Mouse (Mus musculus) neural tube, embryonic 13.5 days (tissue): ENCODE results near the gene Prrx2. TPM values are rescaled to one million over a fixed set of nuclear protein-coding genes. Genes with fewer than 3 reads are reported as not detected.
A peak's percentile ranks its signal among the peaks of the same experiment; 100 is the strongest.

Experiments used
- ATAC-seq: fragments of 200-750 bp; cut with Nextera tagmentation; 2 replicates; pipeline ENCODE4 v1.8.0; 2017; ENCODE audit warnings: low read depth, mild to moderate bottlenecking, moderate TSS enrichment, moderate library complexity
- H3K27ac ChIP-seq: fragments of 300-500 bp; sonication (generic); replicated peaks from 2 replicates; pipeline ENCODE4 v1.5.1; 2015; ENCODE audit warnings: moderate library complexity, mild to moderate bottlenecking, inconsistent platforms
- H3K27me3 ChIP-seq: fragments of 300-500 bp; sonication (generic); 2 replicates; pipeline ENCODE4 v1.6.1; 2015; ENCODE audit warnings: mild to moderate bottlenecking, inconsistent platforms
- H3K36me3 ChIP-seq: fragments of 300-500 bp; sonication (generic); 2 replicates; pipeline ENCODE4 v1.6.1; 2015; ENCODE audit warnings: mild to moderate bottlenecking, inconsistent platforms
- H3K4me1 ChIP-seq: fragments of 300-500 bp; sonication (generic); replicated peaks from 2 replicates; pipeline ENCODE4 v1.6.1; 2015; ENCODE audit warnings: inconsistent platforms
- H3K4me2 ChIP-seq: fragments of 300-500 bp; sonication (generic); 2 replicates; pipeline ENCODE4 v1.6.1; 2015; ENCODE audit warnings: inconsistent platforms, mild to moderate bottlenecking, moderate library complexity
- H3K4me3 ChIP-seq: fragments of 300-500 bp; sonication (generic); 2 replicates; pipeline ENCODE4 v1.5.1; 2015; ENCODE audit warnings: mild to moderate bottlenecking, inconsistent platforms
- H3K9ac ChIP-seq: fragments of 300-500 bp; sonication (generic); 2 replicates; pipeline ENCODE4 v1.6.1; 2015; ENCODE audit warnings: moderate library complexity, mild to moderate bottlenecking, inconsistent platforms
- H3K9me3 ChIP-seq: fragments of 300-500 bp; sonication (generic); 2 replicates; pipeline ENCODE4 v1.6.1; 2016; ENCODE audit warnings: inconsistent platforms
- WGBS: fragments of 180-500 bp; shearing (Covaris S2); methylation state at CpG from one replicate; pipeline ENCODE4 v1.1.7; 2015; 5-methylcytosine and 5-hydroxymethylcytosine counted together
- polyA plus RNA-seq: library from polyadenylated mRNA; unstranded; fragments of >200 nt; fragmentation: Nextera tagmentation; extraction: Ambion mirVana; gene quantifications from 2 replicates; pipeline ENCODE4 v1.2.1, GENCODE M21; 2015

The Prrx2 gene
- polyA plus RNA-seq, 1 experiment from 2014 or later: 1.7 TPM

DNA sequence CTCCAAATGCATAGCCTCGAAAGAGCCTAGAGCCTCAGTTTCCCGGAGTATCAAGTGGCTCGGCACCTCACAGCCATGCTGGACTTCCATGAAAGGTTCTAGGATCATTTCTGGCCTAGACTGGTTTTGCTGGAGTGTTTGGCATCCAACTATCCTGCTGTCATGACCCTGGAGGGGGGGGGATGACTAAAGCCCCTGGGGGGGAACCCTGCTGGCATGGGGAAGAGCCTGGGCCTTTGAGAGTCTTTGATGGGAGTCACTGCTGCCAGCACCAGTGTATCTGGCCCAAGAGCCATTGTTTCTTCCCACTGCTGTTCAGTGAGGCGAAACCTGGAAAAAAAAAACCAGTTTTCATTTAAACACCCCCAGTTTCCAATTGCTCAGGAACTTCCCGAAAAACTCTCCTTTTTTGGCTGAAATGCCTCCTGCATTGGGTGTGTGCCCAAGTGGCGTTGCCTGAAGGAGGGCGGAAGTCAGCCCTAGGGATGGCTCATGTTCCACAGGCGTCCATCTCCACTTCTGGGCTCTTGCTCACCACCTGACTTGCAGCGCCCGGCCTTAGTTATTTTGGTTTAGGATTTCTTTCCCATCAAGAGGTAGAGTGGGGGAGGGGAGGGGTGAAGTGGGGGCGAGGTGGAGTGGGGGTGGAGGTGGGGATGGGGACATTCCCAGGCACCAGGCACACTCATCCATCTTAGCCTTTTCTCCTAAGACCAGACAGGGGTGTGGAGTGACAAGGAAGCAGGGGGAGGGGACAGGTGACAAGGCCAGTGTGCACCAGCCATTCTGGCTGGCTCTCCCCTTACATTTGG is 41.1 kb downstream of the Prrx2 start:
- H3K27ac ChIP-seq: no peak overlapping the region
- H3K4me2 ChIP-seq: no peak overlapping the region
- WGBS: 58% methylated on average over 11 of the region's 11 CpGs
- H3K4me1 ChIP-seq: peaks cover 6% of the 10 kb centered on the region
- no peaks in the 10 kb centered on the region for H3K36me3 ChIP-seq
- H3K9ac ChIP-seq: no peak overlapping the region
- H3K9me3 ChIP-seq: no peaks in the 10 kb centered on the region
- no peak overlapping the region for H3K4me3 ChIP-seq
- H3K27me3 ChIP-seq: no peaks in the 10 kb centered on the region
- ATAC-seq: no peak

DNA sequence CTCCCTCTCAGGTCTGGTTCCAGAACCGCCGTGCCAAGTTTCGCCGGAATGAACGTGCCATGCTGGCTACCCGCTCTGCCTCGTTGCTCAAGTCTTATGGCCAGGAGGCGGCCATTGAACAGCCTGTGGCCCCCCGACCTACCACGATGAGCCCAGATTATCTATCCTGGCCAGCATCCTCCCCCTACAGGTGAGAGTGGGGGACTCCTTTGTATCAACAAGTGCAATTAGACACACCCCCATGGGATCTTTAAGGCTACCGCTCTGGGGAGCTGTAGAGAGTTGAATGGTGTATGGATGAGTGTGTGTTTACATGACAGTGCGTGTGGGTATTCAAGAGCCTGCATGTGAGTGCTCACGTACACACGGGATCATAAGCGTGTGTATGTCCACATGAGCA is 44.7 kb downstream of the Prrx2 start:
- H3K27me3 ChIP-seq: no peaks in the 10 kb centered on the region
- H3K9ac ChIP-seq: no peak overlapping the region
- no peak overlapping the region for H3K27ac ChIP-seq
- no peak overlapping the region for H3K4me3 ChIP-seq
- no peaks in the 10 kb centered on the region for H3K9me3 ChIP-seq
- peaks cover 2% of the 10 kb centered on the region for H3K4me1 ChIP-seq
- no peaks in the 10 kb centered on the region for H3K36me3 ChIP-seq
- H3K4me2 ChIP-seq: no peak overlapping the region
- ATAC-seq: no peak
- WGBS: 88% methylated on average over 15 of the region's 15 CpGs

DNA sequence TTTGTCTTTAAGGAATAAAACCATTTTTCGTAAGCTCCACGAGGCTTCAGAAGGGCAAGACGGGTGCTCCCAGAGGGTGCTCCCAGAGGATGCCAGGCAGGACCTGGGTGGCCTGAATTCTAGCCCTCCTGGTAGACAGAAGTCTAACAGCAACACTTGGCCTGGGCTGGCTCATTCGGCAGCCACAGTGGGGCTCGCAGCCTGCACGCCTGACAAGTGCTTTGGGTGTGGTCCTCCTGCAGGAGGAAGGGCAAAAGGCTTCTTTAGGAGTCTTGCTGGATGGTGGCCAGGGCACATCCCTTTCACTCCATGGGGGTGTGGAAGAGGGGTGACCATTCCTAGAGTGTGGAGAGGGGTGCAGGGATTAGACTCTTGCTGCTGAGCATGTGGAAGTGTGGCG is 46.4 kb downstream of the Prrx2 start:
- no peak for ATAC-seq
- Histone ChIP-seq H3K36me3 (no peaks in the 10 kb centered on the region), H3K27ac (no peak overlapping the region), H3K27me3 (no peaks in the 10 kb centered on the region), H3K9me3 (no peaks in the 10 kb centered on the region), H3K4me1 (peaks cover 7% of the 10 kb centered on the region; the same call in 1 of the 2 replicates), H3K4me3 (no peak overlapping the region), H3K4me2 (no peak overlapping the region), H3K9ac (no peak overlapping the region)
- WGBS: 88% methylated on average over 7 of the region's 7 CpGs

DNA sequence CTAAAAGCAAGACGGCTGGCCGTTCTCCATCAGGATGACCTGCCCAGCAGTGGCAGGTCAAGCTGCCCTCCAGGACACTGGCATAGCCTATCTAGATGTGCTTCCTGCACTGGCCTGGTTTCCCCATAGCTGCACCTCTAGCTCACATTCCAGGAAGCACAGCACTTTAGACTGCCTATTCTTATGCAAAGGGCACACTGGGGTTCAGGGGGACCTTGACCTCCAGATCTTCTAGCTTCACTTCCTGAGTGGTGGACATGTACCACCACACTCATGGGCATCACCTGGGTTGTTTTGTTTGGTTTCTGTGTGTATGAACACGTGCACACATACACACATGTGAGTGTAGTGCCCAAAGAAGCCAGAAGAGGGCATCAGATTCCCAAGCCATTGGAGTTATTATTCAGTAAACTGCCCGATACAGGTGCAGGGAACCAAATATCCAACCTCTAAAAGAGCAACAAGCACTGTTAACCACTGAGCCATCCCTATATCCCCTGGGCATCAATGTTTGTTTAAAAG is 50.1 kb downstream of the Prrx2 start:
- Histone ChIP-seq H3K9me3 (no peaks in the 10 kb centered on the region), H3K4me2 (no peak overlapping the region), H3K4me1 (peaks cover 7% of the 10 kb centered on the region; the same call in 1 of the 2 replicates), H3K27ac (no peak overlapping the region), H3K9ac (no peak overlapping the region), H3K36me3 (no peaks in the 10 kb centered on the region), H3K4me3 (no peak overlapping the region), H3K27me3 (no peaks in the 10 kb centered on the region)
- ATAC-seq: no peak
- 91% methylated on average over 4 of the region's 4 CpGs for WGBS

DNA sequence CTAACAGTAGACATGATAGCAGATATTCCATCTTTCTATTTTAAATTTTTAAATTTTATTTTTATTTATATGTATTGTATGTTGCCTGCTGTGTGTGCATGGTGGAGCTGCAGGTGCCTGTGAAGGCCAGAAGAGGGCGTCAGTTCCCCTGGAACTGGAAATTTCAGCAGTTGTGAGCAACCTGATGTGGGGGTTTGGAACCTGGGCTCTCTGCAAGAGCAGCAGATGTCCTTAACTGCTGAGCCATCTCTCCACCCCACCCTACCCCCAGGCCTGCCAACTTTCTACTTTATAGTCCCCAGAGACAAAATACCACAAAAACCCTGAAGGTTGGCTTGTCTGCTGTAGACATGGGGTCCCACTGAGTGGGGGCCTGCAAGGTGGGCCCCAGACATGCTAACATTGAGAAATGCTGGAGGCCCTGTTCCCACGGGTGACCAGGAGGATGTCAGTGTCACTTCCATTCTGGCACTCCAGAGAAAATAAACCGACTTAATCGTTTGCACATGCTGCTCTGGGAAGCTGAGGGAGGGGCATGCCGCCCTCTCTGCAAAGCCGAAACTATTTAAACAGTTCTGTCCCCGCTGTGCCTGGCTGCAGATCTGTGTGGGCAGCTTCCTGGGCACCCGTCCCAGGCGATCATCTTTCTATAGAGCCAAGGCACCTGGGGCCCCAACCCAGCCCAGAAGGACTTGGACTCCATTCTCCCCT is 50.8 kb downstream of the Prrx2 start:
- peak overlapping the region; percentile 54 for H3K27ac ChIP-seq
- no peak overlapping the region for H3K4me3 ChIP-seq
- H3K9me3 ChIP-seq: no peaks in the 10 kb centered on the region
- WGBS: 59% methylated on average over 9 of the region's 9 CpGs
- no peak overlapping the region for H3K9ac ChIP-seq
- H3K4me2 ChIP-seq: no peak overlapping the region
- 0 out of 2 replicates have a peak, but pooled peaks cover 2% of the 10 kb centered on the region for H3K27me3 ChIP-seq
- no peaks in the 10 kb centered on the region for H3K36me3 ChIP-seq
- ATAC-seq: peak; percentile 50; the same call in 1 of the 2 replicates
- peaks cover 7% of the 10 kb centered on the region; the same call in 1 of the 2 replicates for H3K4me1 ChIP-seq

DNA sequence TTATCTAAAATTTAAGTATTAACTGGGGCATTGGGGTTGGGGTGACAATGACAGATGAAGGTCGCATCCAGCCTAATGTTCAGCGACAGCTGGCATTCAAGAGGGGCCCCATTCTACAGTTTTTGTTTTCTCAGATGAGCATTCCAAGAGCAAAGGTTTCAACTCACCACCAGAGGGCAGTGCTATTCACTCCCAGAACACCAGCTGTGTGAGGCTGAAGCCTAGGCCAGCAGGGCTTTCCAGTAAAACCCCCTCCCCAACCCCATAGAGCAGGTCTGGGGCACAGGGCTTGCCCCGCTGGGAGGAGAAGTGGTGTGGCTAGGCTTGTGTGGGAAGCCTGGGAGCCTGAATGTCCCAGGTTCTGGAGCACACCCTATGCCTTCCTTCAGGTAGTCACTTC is 56.2 kb downstream of the Prrx2 start:
- no peaks in the 10 kb centered on the region for H3K36me3 ChIP-seq
- 0 out of 2 replicates have a peak, but pooled peaks cover 2% of the 10 kb centered on the region for H3K27me3 ChIP-seq
- no peak overlapping the region for H3K4me2 ChIP-seq
- no peak for ATAC-seq
- no peak overlapping the region for H3K9ac ChIP-seq
- no peaks in the 10 kb centered on the region for H3K9me3 ChIP-seq
- WGBS: 5% methylated on average over 3 of the region's 3 CpGs
- no peak overlapping the region for H3K27ac ChIP-seq
- H3K4me3 ChIP-seq: no peak overlapping the region
- H3K4me1 ChIP-seq: peaks cover under 1% of the 10 kb centered on the region; the same call in 1 of the 2 replicates

DNA sequence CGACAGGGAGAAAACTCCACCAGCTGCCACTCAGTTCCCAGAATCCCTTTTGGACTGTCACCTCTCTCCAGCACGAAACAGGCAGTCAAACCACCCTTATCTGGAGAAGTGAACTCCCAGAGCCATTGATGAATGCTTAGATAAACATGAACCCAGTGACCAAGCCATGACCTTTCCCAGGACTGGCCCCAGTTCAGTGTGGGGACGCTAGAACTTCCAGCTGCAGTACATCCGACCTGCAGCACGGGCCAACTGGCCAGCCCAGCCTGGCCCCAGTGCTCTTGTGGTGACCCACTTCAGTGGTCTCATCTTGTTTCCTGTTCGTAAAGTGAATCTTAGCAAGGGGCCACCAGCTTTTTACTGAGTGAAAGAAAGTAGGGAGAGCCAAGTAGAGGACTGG is 58.6 kb downstream of the Prrx2 start:
- no peak overlapping the region for H3K27ac ChIP-seq

DNA sequence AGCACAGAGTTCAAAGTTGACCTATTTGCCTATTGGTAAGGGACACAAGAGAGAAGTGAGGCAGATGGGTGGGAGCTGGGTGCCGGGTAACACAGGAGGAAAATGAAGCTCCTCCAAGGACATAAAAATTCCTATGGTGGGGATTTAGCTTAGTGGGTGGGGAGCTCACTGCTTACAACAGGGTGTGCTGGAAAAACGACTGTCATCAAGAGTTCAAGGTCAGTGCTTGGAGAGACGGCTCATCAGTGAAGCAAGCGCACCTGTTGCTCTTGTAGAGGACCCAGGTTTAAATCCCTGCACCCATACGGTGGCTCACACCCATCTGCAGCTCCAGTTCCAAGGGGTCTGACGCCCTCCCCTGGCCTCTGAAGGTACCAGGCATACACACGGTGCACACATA is 59.2 kb downstream of the Prrx2 start:
- H3K9me3 ChIP-seq: no peaks in the 10 kb centered on the region
- H3K36me3 ChIP-seq: no peaks in the 10 kb centered on the region
- H3K9ac ChIP-seq: no peak overlapping the region
- no peak overlapping the region for H3K27ac ChIP-seq
- 0 out of 2 replicates have a peak, but pooled peaks cover 2% of the 10 kb centered on the region for H3K27me3 ChIP-seq
- no peak for ATAC-seq
- no peak overlapping the region for H3K4me3 ChIP-seq
- H3K4me2 ChIP-seq: no peak overlapping the region
- WGBS: 84% methylated on average over 7 of the region's 7 CpGs
- H3K4me1 ChIP-seq: peaks cover 8% of the 10 kb centered on the region

More for the DNA sequence above, 58.6 kb downstream of the Prrx2 start:
- Histone ChIP-seq H3K4me3 (no peak overlapping the region), H3K36me3 (no peaks in the 10 kb centered on the region), H3K4me1 (peaks cover 8% of the 10 kb centered on the region), H3K9ac (no peak overlapping the region), H3K27me3 (0 out of 2 replicates have a peak, but pooled peaks cover 2% of the 10 kb centered on the region), H3K4me2 (no peak overlapping the region), H3K9me3 (no peaks in the 10 kb centered on the region)
- ATAC-seq: no peak
- WGBS: 23% methylated on average over 6 of the region's 6 CpGs

DNA sequence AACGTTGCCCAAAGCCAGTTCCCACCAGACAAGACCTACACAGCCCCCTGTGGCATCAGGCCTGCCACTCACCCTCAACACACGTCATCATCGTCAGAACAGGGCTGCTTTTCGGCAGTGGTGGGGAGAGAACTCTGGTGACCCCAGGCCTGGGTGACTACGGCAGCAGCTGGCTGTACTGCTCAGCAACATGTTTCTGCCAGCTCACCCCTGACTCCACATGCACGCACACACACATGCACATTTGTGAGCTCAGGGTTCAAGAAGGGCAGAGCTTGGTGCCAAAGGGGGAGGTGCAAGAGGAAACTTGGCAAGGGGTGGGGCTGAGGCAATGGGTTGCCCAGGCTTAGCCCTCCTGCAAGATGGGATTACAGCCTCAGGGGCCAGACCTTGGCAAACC is 62.5 kb downstream of the Prrx2 start:
- WGBS: 42% methylated on average over 6 of the region's 6 CpGs
- H3K4me1 ChIP-seq: peaks cover 12% of the 10 kb centered on the region
- H3K27me3 ChIP-seq: peaks cover 10% of the 10 kb centered on the region
- no peak overlapping the region for H3K27ac ChIP-seq
- no peak overlapping the region for H3K9ac ChIP-seq
- H3K36me3 ChIP-seq: no peaks in the 10 kb centered on the region
- no peak overlapping the region for H3K4me3 ChIP-seq
- no peak overlapping the region for H3K4me2 ChIP-seq
- ATAC-seq: no peak
- no peaks in the 10 kb centered on the region for H3K9me3 ChIP-seq

DNA sequence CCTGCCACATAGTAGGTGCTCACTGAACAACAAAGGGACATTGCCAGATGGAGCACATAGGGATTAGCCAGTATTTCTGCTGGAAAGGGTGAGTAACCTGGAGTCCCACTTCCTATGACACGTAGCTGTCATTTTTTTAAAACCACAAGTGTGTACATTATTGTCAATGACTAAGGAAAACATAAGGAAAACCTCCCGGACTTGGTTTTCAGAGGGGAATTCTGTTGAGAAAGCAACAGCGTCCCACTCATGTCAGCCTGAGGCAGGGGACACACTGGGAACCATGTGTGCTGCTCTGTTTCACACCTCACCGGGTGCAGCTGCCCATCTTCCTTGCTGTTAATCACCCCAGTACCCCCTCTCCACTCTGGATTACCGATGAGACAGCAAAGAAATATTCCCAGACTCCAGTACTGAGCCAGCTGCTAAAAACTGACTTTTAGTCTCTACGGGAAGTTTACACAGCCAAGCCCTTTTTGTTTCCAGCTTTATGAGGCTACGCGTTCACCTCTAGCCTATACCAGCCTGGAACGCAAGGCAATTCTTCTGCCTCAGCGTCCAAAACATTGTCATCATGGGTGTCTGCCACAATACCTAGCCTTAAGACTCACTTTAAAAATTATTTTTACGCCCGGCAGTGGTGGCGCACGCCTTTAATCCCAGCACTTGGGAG is 64.8 kb downstream of the Prrx2 start:
- peaks cover 25% of the 10 kb centered on the region for H3K4me1 ChIP-seq
- H3K36me3 ChIP-seq: no peaks in the 10 kb centered on the region
- WGBS: 83% methylated on average over 14 of the region's 14 CpGs
- H3K4me2 ChIP-seq: no peak overlapping the region
- no peak overlapping the region for H3K27ac ChIP-seq
- no peak overlapping the region for H3K9ac ChIP-seq
- H3K4me3 ChIP-seq: no peak overlapping the region
- no peaks in the 10 kb centered on the region for H3K9me3 ChIP-seq
- peaks cover 24% of the 10 kb centered on the region for H3K27me3 ChIP-seq
- no peak for ATAC-seq

DNA sequence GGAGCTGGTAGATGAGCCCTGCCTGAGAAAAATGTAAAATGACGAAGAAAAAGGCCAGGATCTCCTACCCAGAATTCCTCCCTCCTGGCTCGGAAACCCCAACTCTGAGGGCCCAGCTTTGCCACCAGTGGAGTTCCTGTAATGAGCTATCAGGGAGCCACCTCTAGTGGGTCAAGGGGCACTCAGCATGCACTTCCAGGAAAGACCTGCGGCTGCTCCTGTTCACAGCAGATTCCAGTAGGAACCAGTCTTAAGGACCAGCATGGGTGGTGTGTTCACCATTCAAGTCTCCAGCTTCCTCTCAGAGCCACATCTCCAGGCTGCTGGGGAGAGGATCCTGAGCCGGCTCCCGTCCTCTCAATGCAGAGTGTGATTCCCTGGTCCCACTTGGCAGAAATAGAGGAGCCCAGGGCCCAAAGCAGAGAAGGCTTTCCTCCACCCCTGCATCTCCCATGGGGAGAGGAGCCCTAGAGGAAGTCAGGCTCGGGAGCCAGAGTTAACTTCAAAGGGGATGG is 66.9 kb downstream of the Prrx2 start:
- Histone ChIP-seq H3K27ac (no peak overlapping the region), H3K36me3 (no peaks in the 10 kb centered on the region), H3K9ac (0 out of 2 replicates have a peak overlapping the region, but pooled peaks have one; percentile 63), H3K27me3 (peaks cover 24% of the 10 kb centered on the region), H3K4me3 (no peak overlapping the region), H3K9me3 (no peaks in the 10 kb centered on the region), H3K4me2 (peak overlapping the region; percentile 61), H3K4me1 (peaks cover 25% of the 10 kb centered on the region)
- WGBS: 57% methylated on average over 6 of the region's 6 CpGs
- ATAC-seq: no peak
